Mouse (Mus musculus) brown adipose tissue, adult 24 weeks (tissue): ENCODE results near the gene Dcdc2b. TPM values are rescaled to one million over a fixed set of nuclear protein-coding genes. Genes with fewer than 3 reads are reported as not detected.
A peak's percentile ranks its signal among the peaks of the same experiment; 100 is the strongest.

Experiments
- H3K27ac ChIP-seq: fragments of 200-500 bp; replicated peaks from 2 replicates; pipeline ENCODE4 v1.5.1; 2012; ENCODE audit warnings: low read depth, mild to moderate bottlenecking, low read length
- H3K4me1 ChIP-seq: fragments of 200-500 bp; 2 replicates; pipeline ENCODE4 v1.6.1; 2012; ENCODE audit warnings: low read length, mixed read lengths; ENCODE audit not compliant: control insufficient read depth, insufficient read depth, insufficient read length
- H3K4me3 ChIP-seq: fragments of 200-500 bp; 2 replicates; pipeline ENCODE4 v1.5.1; 2012; ENCODE audit warnings: low read depth, mild to moderate bottlenecking, low read length, moderate library complexity; ENCODE audit not compliant: insufficient read depth
- polyA plus RNA-seq: library from polyadenylated mRNA; stranded (reverse); fragments of >200 nt; gene quantifications from 2 replicates; pipeline ENCODE4 v1.2.4, GENCODE M21; 2012; ENCODE audit not compliant: missing spikeins, insufficient read depth, insufficient read length

Dcdc2b gene
- polyA plus RNA-seq, 1 experiment: not detected

GRCm38 (mm10) chr4:129576863-129577491 lies 37.1 kb downstream of the Dcdc2b start:
- Histone ChIP-seq H3K4me1 (peaks cover 11% of the 10 kb centered on the region), H3K4me3 (0 out of 2 replicates have a peak overlapping the region, but pooled peaks have one; percentile 0), H3K27ac (no peak overlapping the region)

GRCm38 (mm10) chr4:129575171-129575844 lies 38.7 kb downstream of the Dcdc2b start:
- H3K27ac ChIP-seq: no peak overlapping the region
- H3K4me1 ChIP-seq: peaks cover 11% of the 10 kb centered on the region
- no peak overlapping the region for H3K4me3 ChIP-seq

DNA sequence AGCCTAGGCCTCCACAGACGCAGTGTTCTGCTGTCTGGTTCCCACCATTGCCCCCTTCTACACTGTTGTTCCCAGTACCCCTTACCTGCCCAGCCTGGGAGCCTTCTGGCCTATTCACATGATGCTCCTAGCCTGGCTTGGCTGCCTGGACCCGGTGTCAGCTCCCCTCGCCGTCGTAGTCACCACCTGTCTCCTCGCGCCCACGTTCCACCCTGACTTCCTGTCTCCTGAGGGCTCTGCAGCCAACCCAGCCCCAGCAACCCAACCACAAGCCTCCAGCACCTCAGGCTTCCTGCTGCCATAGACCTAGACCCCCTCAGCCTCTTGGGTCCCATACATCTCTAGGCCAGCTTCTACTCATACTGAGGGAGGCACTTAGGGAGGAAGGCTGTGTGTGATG lies 40.6 kb downstream of the Dcdc2b start, which contains the start of gene Lck:
Gene Lck, minus strand, starts transcription at position 212 of the 400 bp plus-strand sequence.
- peaks cover 7% of the 10 kb centered on the region for H3K4me1 ChIP-seq
- H3K27ac ChIP-seq: 0 out of 2 replicates have a peak within 1 kb of the TSS, but pooled peaks have one; percentile 8
- no peak within 1 kb of the TSS for H3K4me3 ChIP-seq

GRCm38 (mm10) chr4:129573093-129573370 lies 41.0 kb downstream of the Dcdc2b start:
- H3K27ac ChIP-seq: no peak overlapping the region
- no peak overlapping the region for H3K4me3 ChIP-seq
- peaks cover 5% of the 10 kb centered on the region for H3K4me1 ChIP-seq

DNA sequence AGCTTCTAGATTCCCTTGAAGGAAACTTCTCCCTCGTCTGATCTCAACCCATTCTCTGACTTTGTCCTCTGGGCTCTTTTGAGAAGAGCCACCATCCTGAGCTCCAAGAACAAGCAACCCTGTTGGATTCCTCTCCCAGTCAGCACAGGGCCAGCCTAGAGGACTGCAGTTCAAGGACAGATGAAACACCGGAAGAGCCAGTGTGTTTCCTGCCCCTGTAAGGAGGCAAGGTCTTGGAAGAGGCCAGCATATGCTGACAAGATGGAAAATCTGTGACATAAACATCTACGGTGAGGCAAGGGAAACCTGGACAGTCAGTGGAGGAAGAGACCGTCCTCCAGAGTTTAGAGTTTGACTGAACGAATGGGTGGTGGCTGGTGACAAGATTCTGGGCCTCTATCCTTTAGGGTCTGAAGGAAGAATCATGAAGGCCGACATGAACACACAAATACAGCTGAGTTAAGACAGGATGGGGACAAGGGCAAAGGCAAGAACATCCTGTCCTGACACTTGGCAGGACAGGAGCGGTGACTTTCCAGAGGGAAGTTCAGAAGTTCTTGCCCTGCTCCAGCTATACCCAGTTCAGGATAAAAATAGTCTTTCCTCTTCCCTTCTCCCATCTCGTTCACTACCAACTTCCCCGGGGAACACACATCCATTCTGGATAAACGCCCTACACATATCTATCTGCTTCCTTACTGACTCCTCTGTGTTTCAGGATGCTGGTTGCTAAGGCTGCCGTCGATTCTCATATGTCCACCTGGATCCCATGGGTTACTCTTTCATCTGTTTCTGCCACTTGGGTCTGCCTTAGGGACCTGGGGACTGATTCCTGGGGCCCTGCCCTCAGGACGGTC lies 41.6 kb downstream of the Dcdc2b start:
- Histone ChIP-seq H3K4me1 (peaks cover 2% of the 10 kb centered on the region; the same call in 1 of the 2 replicates), H3K4me3 (no peak overlapping the region), H3K27ac (0 out of 2 replicates have a peak overlapping the region, but pooled peaks have one; percentile 8)

GRCm38 (mm10) chr4:129571551-129572084 lies 42.4 kb downstream of the Dcdc2b start:
- Histone ChIP-seq H3K27ac (no peak overlapping the region), H3K4me3 (no peak overlapping the region), H3K4me1 (peaks cover 2% of the 10 kb centered on the region; the same call in 1 of the 2 replicates)

GRCm38 (mm10) chr4:129570028-129570427 lies 44.0 kb downstream of the Dcdc2b start:
- Histone ChIP-seq H3K27ac (no peak overlapping the region), H3K4me3 (no peak overlapping the region), H3K4me1 (peaks cover 2% of the 10 kb centered on the region; the same call in 1 of the 2 replicates)

- peaks cover 2% of the 10 kb centered on the region; the same call in 1 of the 2 replicates for H3K4me1 ChIP-seq
- no peak overlapping the region for H3K27ac ChIP-seq
- H3K4me3 ChIP-seq: no peak overlapping the region
Observed at GRCm38 (mm10) chr4:129568366-129568765, 45.7 kb downstream of the Dcdc2b start.

DNA sequence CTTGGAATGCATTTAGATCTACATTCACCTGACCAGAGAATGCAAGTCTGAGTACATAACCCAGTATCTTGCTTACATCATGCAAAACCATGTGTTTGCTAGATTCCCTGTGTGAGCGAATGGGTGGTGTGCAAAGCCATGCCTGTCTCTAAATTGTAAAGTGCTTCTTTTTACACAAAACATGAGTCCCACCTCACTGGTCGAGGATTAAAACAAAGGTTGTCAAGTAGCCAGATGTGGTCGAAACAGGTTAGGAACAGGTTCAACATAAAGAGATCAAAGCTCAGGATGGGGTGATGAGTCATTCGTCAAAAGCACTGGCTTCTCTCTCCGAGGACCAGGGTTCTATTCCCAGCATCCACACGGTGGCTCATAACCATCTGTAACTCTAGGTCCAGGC lies 48.9 kb downstream of the Dcdc2b start:
- Histone ChIP-seq H3K27ac (no peak overlapping the region), H3K4me3 (no peak overlapping the region), H3K4me1 (no peaks in the 10 kb centered on the region)

GRCm38 (mm10) chr4:129563718-129564117 lies 50.3 kb downstream of the Dcdc2b start:
- Histone ChIP-seq H3K4me3 (no peak overlapping the region), H3K27ac (no peak overlapping the region), H3K4me1 (no peaks in the 10 kb centered on the region)

- Histone ChIP-seq H3K4me3 (no peak overlapping the region), H3K27ac (no peak overlapping the region), H3K4me1 (peaks cover 6% of the 10 kb centered on the region)
Observed at GRCm38 (mm10) chr4:129561184-129561583, 52.9 kb downstream of the Dcdc2b start.

Other genes with a start within 250 kb of the Dcdc2b start
- gene Zbtb8a, start 236.1 kb downstream of the Dcdc2b start, polyA plus RNA-seq: 1.5 and 3.4 TPM in 2 replicates
- not detected in 2 replicates for gene Zbtb8b, start 173.4 kb downstream of the Dcdc2b start, polyA plus RNA-seq
- 24.8 and 35.7 TPM in 2 replicates for gene Bsdc1, start 152.7 kb downstream of the Dcdc2b start, polyA plus RNA-seq
- gene Tssk3, start 123.2 kb downstream of the Dcdc2b start, polyA plus RNA-seq: not detected in 2 replicates
- not detected in 2 replicates for gene Fam229a, start 123.1 kb downstream of the Dcdc2b start, polyA plus RNA-seq
- gene Marcksl1, start 100.7 kb downstream of the Dcdc2b start, polyA plus RNA-seq: 3.5 and 4.9 TPM in 2 replicates
- gene Hdac1, start 71.5 kb downstream of the Dcdc2b start, polyA plus RNA-seq: 46.2 and 49.1 TPM in 2 replicates
- not detected in 2 replicates for gene Lck, start 40.6 kb downstream of the Dcdc2b start, polyA plus RNA-seq
- not detected in 2 replicates for gene Fam167b, start 35.7 kb downstream of the Dcdc2b start, polyA plus RNA-seq
- 156 and 174 TPM in 2 replicates for gene Eif3i, start 13.6 kb downstream of the Dcdc2b start, polyA plus RNA-seq
- gene Tmem234, start 13.6 kb downstream of the Dcdc2b start, polyA plus RNA-seq: 84.4 and 96.6 TPM in 2 replicates
- 14.3 and 14.6 TPM in 2 replicates for gene Iqcc, start 4.8 kb upstream of the Dcdc2b start, polyA plus RNA-seq
- gene Ccdc28b, start 9.7 kb upstream of the Dcdc2b start, polyA plus RNA-seq: 59.5 and 76.0 TPM in 2 replicates
- 13.5 and 15.8 TPM in 2 replicates for gene Txlna, start 26.8 kb upstream of the Dcdc2b start, polyA plus RNA-seq
- gene Kpna6, start 58.5 kb upstream of the Dcdc2b start, polyA plus RNA-seq: 45.7 and 75.5 TPM in 2 replicates
- 5.4 and 7.3 TPM in 2 replicates for gene Tmem39b, start 82.6 kb upstream of the Dcdc2b start, polyA plus RNA-seq
- gene Khdrbs1, start 128.0 kb upstream of the Dcdc2b start, polyA plus RNA-seq: 16.9 and 23.4 TPM in 2 replicates
- gene Ptp4a2, start 197.0 kb upstream of the Dcdc2b start, polyA plus RNA-seq: 156 and 232 TPM in 2 replicates